Mouse (Mus musculus) brain, embryonic 14.5 days (tissue): ENCODE results near the gene Pitpnc1.

Experiments used
- CTCF ChIP-seq: fragments of 200-500 bp; IDR thresholded peaks from 2 replicates; pipeline ENCODE4 v1.5.1; 2012; ENCODE audit warnings: inconsistent platforms, mild to moderate bottlenecking, moderate library complexity, borderline replicate concordance; ENCODE audit not compliant: insufficient read depth, insufficient read length; ENCODE audit errors: extremely low read depth
- POLR2A ChIP-seq: fragments of 200-500 bp; IDR thresholded peaks from 2 replicates; pipeline ENCODE4 v1.6.1; 2012; ENCODE audit warnings: mild to moderate bottlenecking, inconsistent platforms, borderline replicate concordance; ENCODE audit not compliant: poor library complexity, insufficient read depth, insufficient read length, severe bottlenecking; ENCODE audit errors: extremely low read depth

DNA sequence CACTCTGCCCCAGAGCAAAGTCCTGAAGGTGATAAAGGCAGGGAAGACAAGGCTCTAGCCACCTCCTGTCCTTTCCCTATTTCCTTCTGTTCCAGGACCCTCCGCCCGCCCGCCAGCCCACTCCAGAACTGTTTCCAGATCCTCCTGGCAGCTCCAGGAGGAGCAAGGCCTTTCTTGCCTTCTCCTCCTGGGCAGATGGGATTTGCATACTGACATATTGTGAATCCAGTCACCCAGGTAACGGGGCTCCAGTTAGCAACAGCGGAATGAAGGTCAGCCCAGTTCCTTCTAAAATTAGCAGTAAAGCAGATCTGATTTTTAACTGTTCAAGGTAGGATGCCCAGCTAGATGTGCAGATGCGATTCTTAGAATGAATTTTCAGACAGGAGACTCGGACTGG lies 114.3 kb downstream of the Pitpnc1 start:
- TF ChIP-seq CTCF (no peak), POLR2A (no peak)
